In the genomic region with DNA sequence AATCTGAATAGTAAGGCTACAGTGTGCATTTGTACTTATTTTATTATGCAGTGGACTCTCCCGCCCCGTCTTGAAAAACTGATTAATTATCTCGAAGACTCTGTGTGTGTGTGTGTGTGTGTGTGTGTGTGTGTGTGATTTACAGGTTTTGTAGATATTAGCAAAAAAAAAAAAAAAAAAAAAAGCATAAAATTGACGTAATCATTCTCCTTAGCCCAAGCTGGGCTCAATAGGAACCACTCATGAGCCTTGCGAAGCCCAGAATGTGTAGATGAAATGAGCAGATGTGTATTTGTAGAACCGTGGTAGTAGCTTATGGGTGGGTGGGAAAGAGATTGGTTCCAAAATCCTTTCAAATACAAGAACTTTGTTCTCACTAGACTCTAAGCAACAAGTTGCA, we compare ENCODE assay signal across 10 mouse cellular contexts. TPM values are rescaled to one million over a fixed set of nuclear protein-coding genes. Genes with fewer than 3 reads are reported as not detected.
DNase-seq lines count a peak whose midpoint lies in the region; ATAC-seq and TF ChIP-seq lines count a peak whose summit lies in the region.
"Had no signal": no experiment of that assay in that cellular context is flagged by ENCODE, and none has a peak within 500 bp of the region (broad histone marks: within the 10 kb centered on the region; RNA-seq: fewer than 3 reads in every experiment).

No protein-coding gene starts in this region.

- H3K36me3 ChIP-seq in heart, embryonic 15.5 days, result peaks cover 6% of the 10 kb centered on the region
- peaks cover 7 to 18% of the 10 kb centered on the region in 2 experiments for H3K36me3 ChIP-seq in MEL (ENCODE audit: control insufficient read depth in 1 of 2, insufficient read depth in 2 of 2, low read length in 2 of 2)
- H3K36me3 ChIP-seq in hindbrain, embryonic 11.5 days (ENCODE audit: control insufficient read depth, insufficient read depth, low read length), result no peaks in the 10 kb centered on the region
- no peaks in the 10 kb centered on the region for H3K36me3 ChIP-seq in midbrain, embryonic 11.5 days (ENCODE audit: control insufficient read depth, insufficient read depth, low read length)

- peak overlapping the region; percentile 67 for H3K4me3 ChIP-seq in heart, embryonic 15.5 days
- H3K4me3 ChIP-seq in MEL (ENCODE audit: control insufficient read depth in 1 of 2, insufficient read depth in 1 of 2, low read depth in 2 of 2, low read length in 2 of 2), result peak overlapping the region; percentile 88 to 90
- H3K4me3 ChIP-seq in hindbrain, embryonic 11.5 days (ENCODE audit: low read depth, low read length), result peak overlapping the region; percentile 88
- H3K4me3 ChIP-seq in midbrain, embryonic 11.5 days (ENCODE audit: low read depth, low read length), result peak overlapping the region; percentile 96

- no peak for TF ChIP-seq EP300 in MEL (IDR thresholded peaks at IDR 0.05; ENCODE audit: low read depth in 1 of 2, low read length in 2 of 2)

- no peak for TF ChIP-seq CTCF in MEL (IDR thresholded peaks at IDR 0.05 in 2 of 3, conservative IDR thresholded peaks at IDR 0.05 in 1 of 3; ENCODE audit: control insufficient read depth in 1 of 3, insufficient read depth in 1 of 3, low read depth in 2 of 3, low read length in 3 of 3, poor library complexity in 1 of 3, severe bottlenecking in 1 of 3)

- H3K9ac ChIP-seq in heart, embryonic 15.5 days, result peak overlapping the region; percentile 71
- peak overlapping the region; percentile 94 for H3K9ac ChIP-seq in MEL (ENCODE audit: control insufficient read depth, low read depth, low read length, poor library complexity, severe bottlenecking)
- H3K9ac ChIP-seq in hindbrain, embryonic 11.5 days (ENCODE audit: low read depth, low read length), result peak overlapping the region; percentile 91
- peak overlapping the region; percentile 89 for H3K9ac ChIP-seq in midbrain, embryonic 11.5 days (ENCODE audit: low read length)

- no peak for TF ChIP-seq POLR2A in MEL (IDR thresholded peaks at IDR 0.05; ENCODE audit: control insufficient read depth in 1 of 2, insufficient read depth in 1 of 2, low read depth in 1 of 2, low read length in 2 of 2, poor library complexity in 1 of 2)

- no peaks in the 10 kb centered on the region for H3K9me3 ChIP-seq in heart, embryonic 15.5 days (replicated peaks)
- no peaks in the 10 kb centered on the region for H3K9me3 ChIP-seq in MEL (replicated peaks; ENCODE audit: insufficient read depth, low read length)
- no peaks in the 10 kb centered on the region for H3K9me3 ChIP-seq in hindbrain, embryonic 11.5 days (ENCODE audit: control insufficient read depth, low read length)
- no peaks in the 10 kb centered on the region for H3K9me3 ChIP-seq in midbrain, embryonic 11.5 days (ENCODE audit: control insufficient read depth, low read length)

- DNase-seq in heart, adult 9 months (ENCODE audit: low spot score in 2 of 2), result no peak
- no peak for DNase-seq in MEL (ENCODE audit: low read depth, low spot score)
- no peak for DNase-seq in hindbrain, embryonic 11.5 days (ENCODE audit: low spot score)
- no peak for DNase-seq in midbrain, embryonic 11.5 days (ENCODE audit: low spot score, missing footprints)
- DNase-seq in right cerebral cortex, adult 18-20 months, result no peak
- no peak for DNase-seq in embryo, embryonic 10 days (ENCODE audit: low spot score)

- H3K79me2 ChIP-seq in MEL (ENCODE audit: control insufficient read depth, insufficient read depth, low read length, poor library complexity), result peaks cover 16% of the 10 kb centered on the region

- TF ChIP-seq RAD21 in MEL (IDR thresholded peaks at IDR 0.05; ENCODE audit: low read depth, low read length), result no peak

- H3K4me1 ChIP-seq in heart, embryonic 15.5 days (replicated peaks), result peaks cover 13% of the 10 kb centered on the region
- H3K4me1 ChIP-seq in MEL (ENCODE audit: control insufficient read depth in 1 of 2, insufficient read depth in 2 of 2, low read length in 2 of 2), result peaks cover 9 to 12% of the 10 kb centered on the region in 2 experiments
- 0 out of 2 replicates have a peak, but pooled peaks cover 2% of the 10 kb centered on the region for H3K4me1 ChIP-seq in hindbrain, embryonic 11.5 days (replicated peaks; ENCODE audit: control insufficient read depth, insufficient read depth, low read length)
- H3K4me1 ChIP-seq in midbrain, embryonic 11.5 days (ENCODE audit: control insufficient read depth, insufficient read depth, low read length), result peaks cover 5% of the 10 kb centered on the region

- peak overlapping the region; percentile 86 for H3K4me2 ChIP-seq in heart, embryonic 15.5 days
- H3K4me2 ChIP-seq in hindbrain, embryonic 11.5 days (replicated peaks; ENCODE audit: low read depth, low read length), result peak overlapping the region; percentile 49
- peak overlapping the region; percentile 75 for H3K4me2 ChIP-seq in midbrain, embryonic 11.5 days

- 71% methylated on average over 6 of the region's 6 CpGs for WGBS in heart, embryonic 15.5 days
- 81% methylated on average over 6 of the region's 6 CpGs for WGBS in hindbrain, embryonic 11.5 days
- 69% methylated on average over 6 of the region's 6 CpGs for WGBS in midbrain, embryonic 11.5 days

- peak overlapping the region; percentile 84 for H3K27ac ChIP-seq in heart, embryonic 15.5 days
- H3K27ac ChIP-seq in MEL (ENCODE audit: control insufficient read depth, low read depth, low read length), result peak overlapping the region; percentile 54
- H3K27ac ChIP-seq in hindbrain, embryonic 11.5 days (ENCODE audit: low read depth, low read length), result no peak overlapping the region; the same call in 1 of the 2 replicates
- H3K27ac ChIP-seq in midbrain, embryonic 11.5 days (ENCODE audit: low read depth, low read length), result peak overlapping the region; percentile 51; the same call in 1 of the 2 replicates

- H3K27me3 ChIP-seq in heart, embryonic 15.5 days, result no peaks in the 10 kb centered on the region
- peaks cover 5 to 13% of the 10 kb centered on the region in 2 experiments for H3K27me3 ChIP-seq in MEL (ENCODE audit: control insufficient read depth in 1 of 2, insufficient read depth in 2 of 2, low read length in 2 of 2)
- H3K27me3 ChIP-seq in hindbrain, embryonic 11.5 days (ENCODE audit: control insufficient read depth, insufficient read depth, low read length), result no peaks in the 10 kb centered on the region
- no peaks in the 10 kb centered on the region for H3K27me3 ChIP-seq in midbrain, embryonic 11.5 days (ENCODE audit: control insufficient read depth, insufficient read depth, low read length)
- H3K27me3 ChIP-seq: Patski had no signal

- ATAC-seq in heart, embryonic 15.5 days (replicated peaks; ENCODE audit: insufficient number of reproducible peaks, insufficient read depth, low FRiP score, low read depth), result no peak
- no peak for ATAC-seq in hindbrain, embryonic 11.5 days (ENCODE audit: low FRiP score)
- ATAC-seq in midbrain, embryonic 11.5 days (ENCODE audit: low FRiP score), result no peak
- no peak for ATAC-seq in CD4-positive, CD25-positive, alpha-beta regulatory T cell, adult 4 months

TF ChIP-seq in MEL, 35 proteins besides CTCF, POLR2A, EP300 and RAD21:
- TF ChIP-seq POLR2AphosphoS5 (IDR thresholded peaks at IDR 0.05; ENCODE audit: borderline replicate concordance, low read depth, low read length) (no peak), ZNF384 (IDR thresholded peaks at IDR 0.05; ENCODE audit: low read depth, low read length) (peak; percentile 93)
TF ChIP-seq in MEL: peak in this region for 1.

RNA-seq across cellular contexts. Expression of gene Blmh, which starts 20.2 kb away (rescaled TPM):
- 88.3 and 103 TPM in 2 replicates for polyA plus RNA-seq in heart, embryonic 15.5 days (2015; fragmentation: Nextera tagmentation; extraction: Ambion mirVana)
- 111 and 144 TPM in 2 replicates for total RNA-seq in MEL (2012; rRNA removed)
- polyA plus RNA-seq in MEL (2012; ENCODE audit: insufficient read depth in 1 of 2, insufficient read length in 2 of 2, low read depth in 1 of 2, low replicate concordance in 2 of 2, missing spikeins in 1 of 2), result 100 to 1,000 TPM in 1 of 2 experiments, not detected in 1; 116 TPM
- 164 and 193 TPM in 2 replicates for polyA plus RNA-seq in hindbrain, embryonic 11.5 days (2014; fragmentation: Nextera tagmentation; extraction: Ambion mirVana)
- 183 and 197 TPM in 2 replicates for polyA plus RNA-seq in midbrain, embryonic 11.5 days (2014; fragmentation: Nextera tagmentation; extraction: Ambion mirVana)
- 100 to 1,000 TPM in 1 of 2 experiments, 10 to 100 TPM in 1; 81.9 to 102 TPM for polyA plus RNA-seq in CD4-positive, CD25-positive, alpha-beta regulatory T cell, adult 4 months (2017; shearing (Covaris generic))

RNA-seq across cellular contexts. Expression of gene Tmigd1, which starts 42.9 kb away (rescaled TPM):
- 0.13 TPM in 1 of 2 replicates, not detected in the other for polyA plus RNA-seq in heart, embryonic 15.5 days (2015; fragmentation: Nextera tagmentation; extraction: Ambion mirVana)
- not detected in 2 replicates for total RNA-seq in MEL (2012; rRNA removed)
- polyA plus RNA-seq in MEL (2012; ENCODE audit: insufficient read depth in 1 of 2, insufficient read length in 2 of 2, low read depth in 1 of 2, low replicate concordance in 2 of 2, missing spikeins in 1 of 2), result not detected
- polyA plus RNA-seq in hindbrain, embryonic 11.5 days (2014; fragmentation: Nextera tagmentation; extraction: Ambion mirVana), result 0.17 TPM in 1 of 2 replicates, not detected in the other
- polyA plus RNA-seq in midbrain, embryonic 11.5 days (2014; fragmentation: Nextera tagmentation; extraction: Ambion mirVana), result not detected in 2 replicates
- under 1 TPM in 1 of 2 experiments, not detected in 1; 0.65 TPM for polyA plus RNA-seq in CD4-positive, CD25-positive, alpha-beta regulatory T cell, adult 4 months (2017; shearing (Covaris generic))
- total RNA-seq: neutrophil, adult 5-6 weeks had no signal

RNA-seq across cellular contexts. Expression of gene Slc6a4, which starts 53.6 kb away (rescaled TPM):
- 0.94 and 1.0 TPM in 2 replicates for polyA plus RNA-seq in heart, embryonic 15.5 days (2015; fragmentation: Nextera tagmentation; extraction: Ambion mirVana)
- not detected in 2 replicates for total RNA-seq in MEL (2012; rRNA removed)
- polyA plus RNA-seq in MEL (2012; ENCODE audit: insufficient read depth in 1 of 2, insufficient read length in 2 of 2, low read depth in 1 of 2, low replicate concordance in 2 of 2, missing spikeins in 1 of 2), result not detected
- polyA plus RNA-seq in hindbrain, embryonic 11.5 days (2014; fragmentation: Nextera tagmentation; extraction: Ambion mirVana), result 0.77 and 2.0 TPM in 2 replicates
- polyA plus RNA-seq in midbrain, embryonic 11.5 days (2014; fragmentation: Nextera tagmentation; extraction: Ambion mirVana), result 0.57 TPM in 2 replicates
- under 1 TPM in 1 of 2 experiments, not detected in 1; 0.24 TPM for polyA plus RNA-seq in CD4-positive, CD25-positive, alpha-beta regulatory T cell, adult 4 months (2017; shearing (Covaris generic))
